Mouse (Mus musculus): ENCODE data around the gene Zfp335.

DNA sequence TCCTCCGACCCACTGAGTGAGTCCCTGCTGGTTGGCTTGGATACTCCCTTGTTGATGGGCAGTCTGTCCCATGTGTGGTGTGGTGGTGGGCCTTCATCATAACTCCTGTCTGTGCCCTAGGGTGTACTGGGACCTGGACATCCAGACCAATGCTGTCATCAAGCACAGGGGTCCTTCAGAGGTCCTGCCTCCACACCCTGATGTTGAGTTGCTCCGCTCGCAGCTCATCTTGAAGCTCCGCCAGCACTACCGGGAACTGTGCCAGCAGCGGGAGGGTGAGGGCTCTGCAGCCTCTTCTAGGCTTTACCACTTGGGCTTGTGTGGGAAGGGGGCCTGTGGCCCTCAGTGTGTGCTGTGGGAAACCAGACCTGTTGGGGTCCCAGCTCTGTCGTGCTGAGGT, 25.8 kb downstream of the Zfp335 start:
- TF ChIP-seq CTCF (IDR thresholded peaks at IDR 0.05; ENCODE audit: low read depth) = no peak
- TF ChIP-seq EP300 (IDR thresholded peaks at IDR 0.05; ENCODE audit: low read depth) = no peak

All from liver, embryonic 14.5 days (tissue).